Mouse (Mus musculus): Measurements from ENCODE around the gene Cideb.

The Cideb gene

DNA sequence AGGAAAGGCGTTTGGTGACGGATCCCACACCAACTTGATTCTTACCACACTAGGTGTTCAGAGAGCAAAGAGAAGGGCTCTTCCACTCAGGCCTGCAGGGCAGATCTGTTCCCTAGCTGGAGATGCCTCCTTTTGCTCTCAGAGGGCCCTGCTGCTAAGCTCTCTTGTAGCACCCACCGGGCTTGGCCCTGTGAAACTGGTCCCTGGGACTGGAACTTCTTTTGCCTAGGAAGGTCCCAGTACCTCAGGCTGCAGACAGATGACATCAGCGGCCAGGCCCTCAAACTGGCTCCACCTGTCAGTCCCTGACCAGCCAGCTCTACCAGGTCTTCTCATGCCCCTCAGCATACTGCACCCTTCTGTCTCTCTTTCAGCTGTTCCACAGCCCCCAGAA lies 44.5 kb downstream of the Cideb start, which contains the start of gene Tgm1:
Gene Tgm1, minus strand, starts transcription at position 198 of the 394 bp plus-strand sequence.
- Histone ChIP-seq H3K4me1 (replicated peaks; ENCODE audit: low read depth, low read length) (peaks cover 75% of the 10 kb centered on the region), H3K4me3 (replicated peaks; ENCODE audit: low read length) (peak within 1 kb of the TSS; percentile 74), H3K36me3 (ENCODE audit: insufficient read depth, low read length) (peaks cover 34% of the 10 kb centered on the region), H3K9me3 (ENCODE audit: low read length) (no peaks in the 10 kb centered on the region), H3K27me3 (ENCODE audit: insufficient read depth, low read length) (peaks cover 26% of the 10 kb centered on the region)
- no peak for TF ChIP-seq CTCF (conservative IDR thresholded peaks at IDR 0.05; ENCODE audit: low read length)
- no peak for TF ChIP-seq POU5F1 (IDR thresholded peaks at IDR 0.05; ENCODE audit: borderline replicate concordance, low read length)
- TF ChIP-seq NANOG (IDR thresholded peaks at IDR 0.05; ENCODE audit: borderline replicate concordance, low read length) = no peak

DNA sequence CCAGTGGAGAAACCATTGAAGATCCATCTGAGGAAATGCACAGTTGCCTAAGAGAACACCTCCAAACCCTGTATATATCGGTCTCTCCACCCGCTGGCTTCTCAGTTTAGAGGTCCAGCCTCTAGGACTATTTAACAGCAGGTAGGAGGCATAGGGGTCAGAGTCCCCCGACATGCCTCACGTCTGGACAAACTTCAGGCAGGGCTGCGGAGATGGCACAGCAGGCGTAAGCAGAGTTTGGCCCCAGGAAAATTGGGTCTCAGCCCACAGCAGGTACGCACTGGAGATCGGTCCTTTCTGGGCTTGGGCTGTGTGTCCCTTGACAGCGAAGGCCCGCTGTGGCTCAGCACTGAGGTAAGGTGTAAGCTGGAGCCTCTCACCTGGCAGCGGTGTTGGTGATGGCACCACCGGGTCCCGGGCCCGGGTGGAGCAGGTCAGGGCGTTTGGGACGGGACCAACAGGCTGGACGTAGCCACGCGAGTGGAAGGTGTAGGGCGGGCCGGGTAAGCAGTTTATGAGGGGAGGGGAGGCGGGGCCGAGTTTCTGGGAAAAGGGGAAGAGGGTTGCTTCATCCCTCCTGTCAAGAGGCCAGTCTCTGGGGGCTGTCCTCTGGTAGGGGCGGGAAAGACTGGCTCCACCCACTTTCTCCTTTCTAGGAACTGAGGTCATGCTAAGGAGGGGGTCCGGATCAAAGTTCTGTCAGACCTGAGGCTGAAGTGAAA lies 45.1 kb downstream of the Cideb start:
- Histone ChIP-seq H3K27me3 (ENCODE audit: insufficient read depth, low read length) (peaks cover 26% of the 10 kb centered on the region), H3K4me1 (replicated peaks; ENCODE audit: low read depth, low read length) (peaks cover 75% of the 10 kb centered on the region), H3K9me3 (ENCODE audit: low read length) (no peaks in the 10 kb centered on the region), H3K36me3 (ENCODE audit: insufficient read depth, low read length) (peaks cover 32% of the 10 kb centered on the region), H3K4me3 (replicated peaks; ENCODE audit: low read length) (peak overlapping the region; percentile 74)
- TF ChIP-seq CTCF (conservative IDR thresholded peaks at IDR 0.05; ENCODE audit: low read length) = no peak
- no peak for TF ChIP-seq POU5F1 (IDR thresholded peaks at IDR 0.05; ENCODE audit: borderline replicate concordance, low read length)
- no peak for TF ChIP-seq NANOG (IDR thresholded peaks at IDR 0.05; ENCODE audit: borderline replicate concordance, low read length)

DNA sequence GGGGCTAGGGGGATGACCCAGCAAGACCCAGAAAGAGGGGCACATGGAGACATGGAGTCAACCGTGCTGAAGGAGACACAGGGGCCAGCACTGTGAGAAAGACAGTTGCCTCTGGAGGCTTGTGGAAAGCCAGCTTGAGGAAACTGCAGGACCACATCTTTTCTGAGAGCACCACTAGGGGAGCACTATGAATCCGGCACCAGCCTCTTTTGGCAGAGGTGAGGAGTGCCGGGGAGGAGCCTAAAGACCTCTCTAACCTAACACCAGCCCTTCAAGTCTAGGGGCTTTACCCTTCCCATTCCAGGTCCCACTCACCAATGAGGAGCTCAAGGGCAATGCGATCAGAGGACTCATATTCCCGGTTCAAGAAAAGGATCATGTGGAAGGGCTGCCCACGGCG lies 46.5 kb downstream of the Cideb start:
- H3K9me3 ChIP-seq (ENCODE audit: low read length) = no peaks in the 10 kb centered on the region
- peak; percentile 17; the same call in 1 of the 2 replicates for TF ChIP-seq CTCF (conservative IDR thresholded peaks at IDR 0.05; ENCODE audit: low read length)
- TF ChIP-seq NANOG (IDR thresholded peaks at IDR 0.05; ENCODE audit: borderline replicate concordance, low read length) = no peak
- TF ChIP-seq POU5F1 (IDR thresholded peaks at IDR 0.05; ENCODE audit: borderline replicate concordance, low read length) = no peak
- peak overlapping the region; percentile 74 for H3K4me3 ChIP-seq (replicated peaks; ENCODE audit: low read length)
- peaks cover 26% of the 10 kb centered on the region for H3K27me3 ChIP-seq (ENCODE audit: insufficient read depth, low read length)
- peaks cover 85% of the 10 kb centered on the region for H3K4me1 ChIP-seq (replicated peaks; ENCODE audit: low read depth, low read length)
- H3K36me3 ChIP-seq (ENCODE audit: insufficient read depth, low read length) = peaks cover 28% of the 10 kb centered on the region

DNA sequence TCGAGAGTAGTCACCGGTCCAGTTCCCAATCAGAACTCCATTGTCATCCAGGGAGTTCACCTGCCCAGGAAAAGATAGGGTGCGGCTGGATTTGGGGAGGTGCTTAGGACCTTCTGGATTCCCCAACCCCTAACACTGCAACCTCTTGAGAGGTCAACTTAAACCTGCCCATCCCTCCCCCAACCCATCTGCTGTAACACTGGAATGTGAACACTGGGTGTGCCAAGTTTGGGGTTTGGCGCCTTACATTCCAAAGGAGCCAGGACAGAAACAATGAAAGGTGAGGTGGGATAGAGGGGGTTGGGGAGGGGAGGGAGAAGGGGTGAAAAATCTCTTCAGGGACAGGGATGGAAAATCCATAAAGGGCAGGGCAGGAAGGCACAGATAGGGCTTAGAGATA lies 48.7 kb downstream of the Cideb start:
- Histone ChIP-seq H3K27me3 (ENCODE audit: insufficient read depth, low read length) (peaks cover 26% of the 10 kb centered on the region), H3K4me1 (replicated peaks; ENCODE audit: low read depth, low read length) (peaks cover 91% of the 10 kb centered on the region), H3K36me3 (ENCODE audit: insufficient read depth, low read length) (peaks cover 35% of the 10 kb centered on the region), H3K4me3 (replicated peaks; ENCODE audit: low read length) (peak overlapping the region; percentile 60), H3K9me3 (ENCODE audit: low read length) (no peaks in the 10 kb centered on the region)
- TF ChIP-seq NANOG (IDR thresholded peaks at IDR 0.05; ENCODE audit: borderline replicate concordance, low read length) (no peak), POU5F1 (IDR thresholded peaks at IDR 0.05; ENCODE audit: borderline replicate concordance, low read length) (no peak), CTCF (conservative IDR thresholded peaks at IDR 0.05; ENCODE audit: low read length) (no peak)

DNA sequence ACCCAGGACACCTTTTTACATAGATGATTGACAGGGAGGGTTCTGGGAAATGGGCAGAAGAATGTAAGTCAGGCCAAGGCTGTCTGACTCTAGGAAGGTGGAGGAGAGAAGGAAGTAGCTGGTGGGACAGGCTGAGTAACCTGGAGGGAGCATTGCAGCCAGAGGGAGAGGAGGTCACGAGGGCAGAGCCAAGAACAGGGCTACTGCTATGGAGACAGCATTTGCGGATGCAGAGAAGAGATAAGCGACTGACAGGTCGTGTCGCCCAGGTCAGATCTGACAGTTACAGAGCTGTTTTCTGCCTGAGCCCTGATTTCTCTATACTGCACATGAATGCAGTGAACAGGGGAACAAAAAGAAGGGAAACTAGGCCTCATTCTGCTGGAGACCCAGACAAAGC lies 50.9 kb downstream of the Cideb start:
- TF ChIP-seq CTCF (conservative IDR thresholded peaks at IDR 0.05; ENCODE audit: low read length) = no peak
- no peak for TF ChIP-seq NANOG (IDR thresholded peaks at IDR 0.05; ENCODE audit: borderline replicate concordance, low read length)
- no peak for TF ChIP-seq POU5F1 (IDR thresholded peaks at IDR 0.05; ENCODE audit: borderline replicate concordance, low read length)
- H3K36me3 ChIP-seq (ENCODE audit: insufficient read depth, low read length) = peaks cover 54% of the 10 kb centered on the region
- H3K9me3 ChIP-seq (ENCODE audit: low read length) = no peaks in the 10 kb centered on the region
- no peak overlapping the region for H3K4me3 ChIP-seq (replicated peaks; ENCODE audit: low read length)
- H3K27me3 ChIP-seq (ENCODE audit: insufficient read depth, low read length) = peaks cover 16% of the 10 kb centered on the region
- H3K4me1 ChIP-seq (replicated peaks; ENCODE audit: low read depth, low read length) = peaks cover 91% of the 10 kb centered on the region

DNA sequence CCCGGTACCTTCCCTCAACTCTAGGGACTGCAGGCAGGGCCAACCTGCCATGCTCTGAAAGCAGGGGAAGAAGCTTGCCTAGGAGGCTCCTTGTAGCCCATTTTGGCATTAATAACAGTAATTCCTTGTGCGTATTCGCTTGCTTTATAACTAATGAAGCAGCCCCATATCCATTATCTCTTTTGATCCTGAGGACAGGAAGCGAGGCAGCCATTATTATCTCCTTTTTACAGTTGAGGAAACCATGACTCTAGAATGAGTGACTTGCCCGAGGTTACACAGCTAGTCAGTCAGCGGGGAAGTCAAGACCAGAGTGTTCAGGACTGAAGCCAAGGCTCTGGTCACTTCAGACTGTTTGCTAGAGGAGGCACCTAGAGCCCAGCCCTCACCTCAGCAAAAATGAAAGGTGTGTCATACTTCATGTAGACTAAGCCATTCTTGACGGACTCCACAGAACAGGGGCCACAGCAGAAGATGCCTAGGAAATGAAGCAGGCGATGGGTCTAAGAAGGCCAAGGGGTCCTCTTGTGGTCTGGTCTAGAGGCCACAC lies 52.1 kb downstream of the Cideb start:
- Histone ChIP-seq H3K4me3 (replicated peaks; ENCODE audit: low read length) (peak overlapping the region; percentile 39; the same call in 1 of the 2 replicates), H3K27me3 (ENCODE audit: insufficient read depth, low read length) (0 out of 2 replicates have a peak, but pooled peaks cover 4% of the 10 kb centered on the region), H3K9me3 (ENCODE audit: low read length) (no peaks in the 10 kb centered on the region), H3K36me3 (ENCODE audit: insufficient read depth, low read length) (peaks cover 54% of the 10 kb centered on the region), H3K4me1 (replicated peaks; ENCODE audit: low read depth, low read length) (peaks cover 91% of the 10 kb centered on the region)
- TF ChIP-seq NANOG (IDR thresholded peaks at IDR 0.05; ENCODE audit: borderline replicate concordance, low read length) = no peak
- TF ChIP-seq CTCF (conservative IDR thresholded peaks at IDR 0.05; ENCODE audit: low read length) = no peak
- TF ChIP-seq POU5F1 (IDR thresholded peaks at IDR 0.05; ENCODE audit: borderline replicate concordance, low read length) = no peak
